Mouse (Mus musculus) gastrocnemius, adult 8-10 months (tissue): ENCODE results near the gene Olfr1053. TPM values are rescaled to one million over a fixed set of nuclear protein-coding genes. Genes with fewer than 3 reads are reported as not detected.
"Not testable (repeated sequence)": the region's sequence is repeated elsewhere in the genome, so short reads cannot be mapped to it uniquely, and the experiment has no call there.

ENCODE experiments used
- DNase-seq, 2 experiments: peaks; one replicate each; pipeline ENCODE4 v3.0.0; 2022; ENCODE audit warnings: low spot score in 2 of 2
- total RNA-seq, 4 experiments: library from RNA; stranded (reverse); gene quantifications; 2 replicates each; pipeline ENCODE4 v1.2.4; 2022

Olfr1053 gene
- not detected for total RNA-seq

DNA sequence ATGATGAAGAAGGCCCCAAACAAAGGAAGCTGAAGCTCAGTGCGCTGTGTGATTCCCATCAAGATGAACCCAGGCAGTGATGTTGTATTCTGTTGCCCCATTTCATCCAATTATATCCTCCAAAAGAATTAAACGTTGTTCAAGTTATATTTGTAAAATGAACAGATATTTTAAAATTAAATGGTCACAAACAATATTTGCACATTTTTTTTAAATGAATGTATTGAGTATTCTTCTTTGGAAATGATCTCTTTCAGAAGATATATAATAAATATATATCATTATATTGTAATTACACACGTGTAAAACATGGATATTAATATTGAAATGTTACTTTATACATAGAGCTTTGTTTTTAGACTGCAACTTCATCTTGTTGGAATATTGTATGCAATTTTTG lies at the start of gene Olfr1053:
Gene Olfr1053 (minus strand): TSS at position 101 of the 400 bp plus-strand sequence.
- DNase-seq: no peak

DNA sequence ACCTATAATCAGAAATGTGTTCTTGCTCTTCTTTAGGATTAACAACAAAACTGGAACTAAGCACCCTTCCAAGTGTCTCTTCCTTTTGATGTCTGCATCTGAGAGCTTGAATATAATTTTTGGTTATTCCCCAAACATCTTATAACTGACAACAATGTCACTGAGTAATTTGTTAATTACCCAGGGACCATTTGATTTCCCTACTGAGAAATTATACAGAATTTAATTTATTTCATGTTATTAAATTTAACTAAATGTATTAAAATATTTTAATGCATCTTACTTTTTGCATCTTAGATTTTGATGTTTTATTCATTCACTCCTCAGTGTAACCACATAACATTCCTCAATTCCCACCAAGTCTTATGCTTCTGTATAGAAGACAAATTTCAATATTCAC lies 47.3 kb upstream of the Olfr1053 start, which contains the start of gene Olfr1056:
Gene Olfr1056 (minus strand): TSS at position 101 of the 400 bp plus-strand sequence.
- no peak for DNase-seq

DNA sequence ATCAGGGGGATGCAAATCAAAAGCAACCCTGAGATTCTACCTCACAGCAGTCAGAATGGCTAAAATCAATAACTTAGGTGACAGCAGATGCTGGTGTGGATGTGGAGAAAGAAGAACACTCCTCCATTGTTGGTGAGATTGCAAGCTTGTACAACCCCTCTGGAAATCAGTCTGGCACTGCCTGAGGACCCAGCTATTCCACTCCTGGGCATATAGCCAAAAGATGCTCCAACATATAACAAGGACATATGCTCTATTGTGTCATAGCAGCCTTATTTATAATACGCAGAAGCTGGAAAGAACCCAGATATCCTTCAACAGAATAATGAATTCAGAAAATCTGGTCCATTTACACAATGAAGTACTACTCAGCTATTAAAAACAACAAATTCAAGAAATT lies 36.7 kb upstream of the Olfr1053 start:
- DNase-seq: not testable (repeated sequence)

DNA sequence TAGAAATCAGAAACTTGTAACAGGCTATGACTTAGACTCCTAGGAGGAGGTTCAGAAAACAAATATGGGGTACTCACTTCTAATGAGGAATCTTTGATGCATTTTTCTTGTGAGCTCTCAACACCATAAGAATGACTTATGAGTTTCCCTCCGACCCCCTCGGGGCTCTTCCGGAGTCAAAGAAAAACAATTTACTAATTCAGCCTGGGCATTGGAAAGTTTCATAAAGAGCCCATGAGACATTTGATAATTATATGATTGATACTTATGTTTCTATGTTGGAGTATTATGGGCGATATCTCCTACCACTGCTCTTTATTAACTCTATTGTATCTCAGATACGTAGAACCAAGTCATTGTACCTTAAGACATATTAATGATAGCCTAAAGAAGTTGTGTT lies 35.1 kb upstream of the Olfr1053 start, which contains the start of gene Olfr1055:
Gene Olfr1055 (minus strand): TSS at position 101 of the 400 bp plus-strand sequence.
- DNase-seq: no peak

DNA sequence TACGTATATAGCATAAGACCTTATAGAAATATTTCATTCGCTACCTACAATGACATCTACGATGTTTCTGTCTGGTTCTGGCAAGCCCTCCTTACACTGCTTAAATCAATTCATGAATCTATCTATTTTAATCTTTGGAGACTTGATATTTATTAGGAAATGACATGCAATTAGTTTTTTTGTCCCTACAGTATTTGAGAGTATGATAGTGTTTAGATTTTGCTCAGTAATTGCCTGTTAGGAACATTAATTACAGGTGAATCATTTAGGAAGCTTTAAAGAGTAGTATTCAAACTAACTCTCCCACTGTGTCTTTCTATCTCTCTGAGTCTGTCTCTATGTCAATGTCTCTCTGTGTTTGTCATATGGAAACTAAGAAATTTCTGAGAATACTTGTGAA lies 20.2 kb upstream of the Olfr1053 start, which contains the start of gene Olfr1054:
Gene Olfr1054 (minus strand): TSS at position 101 of the 400 bp plus-strand sequence.
- no peak for DNase-seq

DNA sequence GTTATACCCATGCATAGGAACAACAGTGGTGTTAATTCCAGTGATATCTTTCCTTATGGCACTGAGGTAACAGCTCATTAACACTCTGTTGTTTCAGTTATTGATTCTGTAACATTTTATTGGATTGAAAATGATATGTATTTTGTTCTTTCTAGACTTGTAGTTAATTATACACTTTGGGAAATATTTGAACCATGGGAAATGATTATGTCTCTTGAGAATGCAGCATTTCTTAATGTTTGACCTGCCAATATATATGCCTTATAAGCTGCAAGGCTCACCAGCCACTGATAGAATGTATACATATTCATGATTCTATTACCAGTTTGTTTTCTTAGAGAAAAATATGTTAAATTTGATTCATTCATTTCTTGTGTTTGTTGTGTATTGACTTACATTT lies 22.9 kb downstream of the Olfr1053 start, which contains the start of gene Olfr1052:
Gene Olfr1052 (plus strand): TSS at position 301 of the 400 bp plus-strand sequence.
- no peak for DNase-seq

DNA sequence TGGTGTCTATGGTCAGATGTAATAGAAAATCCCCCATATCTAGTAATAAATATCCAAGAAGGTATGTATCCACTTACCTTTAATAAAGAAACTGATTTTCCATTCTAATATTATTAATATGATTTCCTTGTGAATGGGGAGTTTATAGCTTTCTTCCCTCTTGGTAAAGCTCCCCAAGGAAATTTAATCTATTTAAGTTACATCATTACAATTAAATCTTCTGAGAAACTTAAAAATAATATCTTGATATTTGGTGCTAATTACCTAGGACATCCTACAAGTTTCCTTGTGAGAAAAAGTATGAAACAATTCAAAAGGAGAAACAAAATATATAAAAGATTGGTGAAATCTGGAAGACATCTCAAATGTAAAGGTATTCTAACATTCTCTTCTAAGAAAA lies 36.1 kb downstream of the Olfr1053 start, which contains the start of gene Olfr1051:
Gene Olfr1051 (minus strand): TSS at position 101 of the 400 bp plus-strand sequence.
- DNase-seq: not testable (repeated sequence)

Other genes starting within 250 kb of the Olfr1053 start
- not detected for gene Olfr1036, start 241.3 kb downstream of the Olfr1053 start, total RNA-seq
- not detected for gene Olfr1037, start 227.9 kb downstream of the Olfr1053 start, total RNA-seq
- gene Olfr1039, start 179.4 kb downstream of the Olfr1053 start, total RNA-seq: not detected
- not detected for gene Olfr1040, start 168.6 kb downstream of the Olfr1053 start, total RNA-seq
- not detected for gene Olfr1042, start 153.4 kb downstream of the Olfr1053 start, total RNA-seq
- not detected for gene Olfr1043, start 147.8 kb downstream of the Olfr1053 start, total RNA-seq
- gene Olfr1044, start 137.5 kb downstream of the Olfr1053 start, total RNA-seq: not detected
- not detected for gene Olfr52, start 129.6 kb downstream of the Olfr1053 start, total RNA-seq
- gene Olfr1045, start 112.3 kb downstream of the Olfr1053 start, total RNA-seq: not detected
- gene Olfr1046, start 96.0 kb downstream of the Olfr1053 start, total RNA-seq: not detected
- gene Olfr1047, start 83.9 kb downstream of the Olfr1053 start, total RNA-seq: not detected
- not detected for gene Olfr1048, start 75.0 kb downstream of the Olfr1053 start, total RNA-seq
- not detected for gene Olfr1049, start 57.0 kb downstream of the Olfr1053 start, total RNA-seq
- gene Olfr1051, start 36.2 kb downstream of the Olfr1053 start, total RNA-seq: not detected
- gene Olfr1052, start 22.8 kb downstream of the Olfr1053 start, total RNA-seq: not detected
- gene Olfr1054, start 20.1 kb upstream of the Olfr1053 start, total RNA-seq: not detected
- gene Olfr1055, start 35.0 kb upstream of the Olfr1053 start, total RNA-seq: not detected
- not detected for gene Olfr1056, start 47.2 kb upstream of the Olfr1053 start, total RNA-seq
- gene Olfr1057, start 63.1 kb upstream of the Olfr1053 start, total RNA-seq: not detected
- gene Olfr1058, start 73.3 kb upstream of the Olfr1053 start, total RNA-seq: not detected
- gene Olfr1061, start 98.8 kb upstream of the Olfr1053 start, total RNA-seq: not detected
- not detected for gene Olfr1062, start 111.5 kb upstream of the Olfr1053 start, total RNA-seq
- not detected for gene Olfr1065, start 135.3 kb upstream of the Olfr1053 start, total RNA-seq
- not detected for gene Olfr1066, start 141.0 kb upstream of the Olfr1053 start, total RNA-seq
- gene Olfr228, start 172.1 kb upstream of the Olfr1053 start, total RNA-seq: not detected
- not detected for gene Olfr1076, start 193.2 kb upstream of the Olfr1053 start, total RNA-seq
- not detected for gene Olfr1079, start 227.2 kb upstream of the Olfr1053 start, total RNA-seq
- not detected for gene Olfr1080, start 243.0 kb upstream of the Olfr1053 start, total RNA-seq